Mouse (Mus musculus) MEL (cell line): ENCODE results near the gene Vmn2r25. TPM values are rescaled to one million over a fixed set of nuclear protein-coding genes. Genes with fewer than 3 reads are reported as not detected.

Source experiments
- DNase-seq: peaks from one replicate; pipeline ENCODE4 v3.0.0; 2011; ENCODE audit warnings: low read depth, low spot score
- H3K27ac ChIP-seq: 2 replicates; pipeline ENCODE4 v1.5.1; 2012; ENCODE audit warnings: low read depth, mild to moderate bottlenecking, control low read depth, low read length, moderate library complexity; ENCODE audit not compliant: control insufficient read depth
- H3K27me3 ChIP-seq, 2 experiments: fragments of 150-350 bp in 1 of 2; sonication (generic) in 1 of 2; 2 replicates each; pipeline ENCODE4 v1.6.1; 2012; ENCODE audit warnings: low read length in 2 of 2, mild to moderate bottlenecking in 2 of 2, improper control_type of control experiment in 1 of 2, moderate library complexity in 1 of 2; ENCODE audit not compliant: insufficient read depth in 2 of 2, control insufficient read depth in 1 of 2
- H3K36me3 ChIP-seq, 2 experiments: 2 replicates each; pipeline ENCODE4 v1.6.1; 2012 to 2014; ENCODE audit warnings: low read length in 2 of 2, improper control_type of control experiment in 1 of 2, inconsistent platforms in 1 of 2, mild to moderate bottlenecking in 1 of 2; ENCODE audit not compliant: insufficient read depth in 2 of 2, control insufficient read depth in 1 of 2
- H3K4me1 ChIP-seq, 2 experiments: fragments of 150-350 bp in 1 of 2; sonication (generic) in 1 of 2; 2 replicates each; pipeline ENCODE4 v1.6.1; 2012; ENCODE audit warnings: low read length in 2 of 2, improper control_type of control experiment in 1 of 2, mild to moderate bottlenecking in 1 of 2; ENCODE audit not compliant: insufficient read depth in 2 of 2, control insufficient read depth in 1 of 2
- H3K4me3 ChIP-seq, 2 experiments: fragments of 150-350 bp in 1 of 2; sonication (generic) in 1 of 2; 2 replicates each; pipeline ENCODE4 v1.5.1; 2012; ENCODE audit warnings: low read depth in 2 of 2, low read length in 2 of 2, mild to moderate bottlenecking in 2 of 2, moderate library complexity in 2 of 2, control low read depth in 1 of 2, improper control_type of control experiment in 1 of 2; ENCODE audit not compliant: control insufficient read depth in 1 of 2, insufficient read depth in 1 of 2
- H3K79me2 ChIP-seq: 2 replicates; pipeline ENCODE4 v1.6.1; 2012; ENCODE audit warnings: mild to moderate bottlenecking, low read length, moderate library complexity; ENCODE audit not compliant: control insufficient read depth, poor library complexity, insufficient read depth
- H3K9ac ChIP-seq: 2 replicates; pipeline ENCODE4 v1.6.1; 2012; ENCODE audit warnings: low read depth, mild to moderate bottlenecking, control low read depth, low read length, moderate library complexity; ENCODE audit not compliant: control insufficient read depth, poor library complexity, severe bottlenecking
- H3K9me3 ChIP-seq: fragments of 150-350 bp; sonication (generic); replicated peaks from 2 replicates; pipeline ENCODE4 v1.6.1; 2012; ENCODE audit warnings: mild to moderate bottlenecking, low read length, improper control_type of control experiment, moderate library complexity; ENCODE audit not compliant: insufficient read depth
- CHD1 ChIP-seq: IDR thresholded peaks from 2 replicates; pipeline ENCODE4 v1.6.1; 2012; ENCODE audit warnings: low read depth, mild to moderate bottlenecking, inconsistent platforms, low read length, improper control_type of control experiment
- CTCF ChIP-seq, 3 experiments: IDR thresholded peaks in 2 of 3; conservative IDR thresholded peaks in 1 of 3; 2 replicates each; pipeline ENCODE4 v1.5.1; 2011 to 2012; ENCODE audit warnings: low read length in 3 of 3, low read depth in 2 of 3, mild to moderate bottlenecking in 2 of 3, improper control_type of control experiment in 1 of 3, inconsistent platforms in 1 of 3, mixed read lengths in 1 of 3, moderate library complexity in 1 of 3; ENCODE audit not compliant: control insufficient read depth in 1 of 3, insufficient read depth in 1 of 3, poor library complexity in 1 of 3, severe bottlenecking in 1 of 3
- E2F4 ChIP-seq: IDR thresholded peaks from 2 replicates; pipeline ENCODE4 v1.6.1; 2011; ENCODE audit warnings: low read depth, low read length, improper control_type of control experiment, borderline replicate concordance
- ELF1 ChIP-seq: IDR thresholded peaks from 2 replicates; pipeline ENCODE4 v1.6.1; 2014; ENCODE audit warnings: low read depth, mild to moderate bottlenecking, inconsistent platforms, low read length, improper control_type of control experiment, moderate library complexity
- EP300 ChIP-seq, 2 experiments: IDR thresholded peaks; 2 replicates each; pipeline ENCODE4 v1.6.1; 2011; ENCODE audit warnings: improper control_type of control experiment in 2 of 2, low read length in 2 of 2, low read depth in 1 of 2, mild to moderate bottlenecking in 1 of 2
- ETS1 ChIP-seq: IDR thresholded peaks from 2 replicates; pipeline ENCODE4 v1.6.1; 2012; ENCODE audit warnings: low read depth, mild to moderate bottlenecking, inconsistent platforms, low read length, improper control_type of control experiment, moderate library complexity
- HCFC1 ChIP-seq: IDR thresholded peaks from 2 replicates; pipeline ENCODE4 v1.6.1; 2012; ENCODE audit warnings: low read depth, mild to moderate bottlenecking, inconsistent platforms, low read length, improper control_type of control experiment, moderate library complexity
- MAFK ChIP-seq: IDR thresholded peaks from 2 replicates; pipeline ENCODE4 v1.6.1; 2011; ENCODE audit warnings: low read depth, mild to moderate bottlenecking, low read length, improper control_type of control experiment, borderline replicate concordance
- MAZ ChIP-seq: IDR thresholded peaks from 2 replicates; pipeline ENCODE4 v1.6.1; 2012; ENCODE audit warnings: low read depth, mild to moderate bottlenecking, inconsistent platforms, low read length, improper control_type of control experiment
- MEF2A ChIP-seq: IDR thresholded peaks from 2 replicates; pipeline ENCODE4 v1.6.1; 2014; ENCODE audit warnings: low read depth, mild to moderate bottlenecking, inconsistent platforms, low read length, improper control_type of control experiment; ENCODE audit not compliant: poor library complexity, insufficient replicate concordance, severe bottlenecking; ENCODE audit errors: extremely low read depth
- MYC ChIP-seq: IDR thresholded peaks from 2 replicates; pipeline ENCODE4 v1.6.1; 2011; ENCODE audit warnings: low read depth, mild to moderate bottlenecking, low read length, improper control_type of control experiment, moderate library complexity
- NELFE ChIP-seq: IDR thresholded peaks from 2 replicates; pipeline ENCODE4 v1.6.1; 2011; ENCODE audit warnings: low read depth, low read length, improper control_type of control experiment
- RCOR1 ChIP-seq: IDR thresholded peaks from 2 replicates; pipeline ENCODE4 v1.6.1; 2012; ENCODE audit warnings: low read depth, mild to moderate bottlenecking, inconsistent platforms, low read length, improper control_type of control experiment
- SMC3 ChIP-seq: IDR thresholded peaks from 2 replicates; pipeline ENCODE4 v1.6.1; 2011; ENCODE audit warnings: low read depth, low read length, improper control_type of control experiment
- TAL1 ChIP-seq: IDR thresholded peaks from 2 replicates; pipeline ENCODE4 v1.6.1; 2012; ENCODE audit warnings: mild to moderate bottlenecking, inconsistent platforms, low read length, moderate library complexity, mixed read lengths
- TCF12 ChIP-seq: IDR thresholded peaks from 2 replicates; pipeline ENCODE4 v1.6.1; 2014; ENCODE audit warnings: low read depth, mild to moderate bottlenecking, inconsistent platforms, low read length, improper control_type of control experiment, moderate library complexity
- USF1 ChIP-seq: IDR thresholded peaks from 2 replicates; pipeline ENCODE4 v1.6.1; 2014; ENCODE audit warnings: low read depth, mild to moderate bottlenecking, inconsistent platforms, low read length, improper control_type of control experiment, moderate library complexity
- ZKSCAN1 ChIP-seq: IDR thresholded peaks from 2 replicates; pipeline ENCODE4 v1.6.1; 2012; ENCODE audit warnings: low read depth, mild to moderate bottlenecking, inconsistent platforms, low read length, improper control_type of control experiment, moderate library complexity
- ZMIZ1 ChIP-seq: IDR thresholded peaks from 2 replicates; pipeline ENCODE4 v1.6.1; 2012; ENCODE audit warnings: low read depth, mild to moderate bottlenecking, inconsistent platforms, low read length, improper control_type of control experiment, moderate library complexity
- polyA plus RNA-seq, 2 experiments: library from polyadenylated mRNA; stranded (reverse) in 1 of 2; unstranded in 1 of 2; fragments of >175 nt in 1 of 2; fragments of >200 nt in 1 of 2; gene quantifications; 2 replicates each; pipeline versions ENCODE4 v1.2.1 to v1.2.4; 2012; ENCODE audit warnings: low replicate concordance in 2 of 2, low read depth in 1 of 2; ENCODE audit not compliant: insufficient read length in 2 of 2, insufficient read depth in 1 of 2, missing spikeins in 1 of 2
- total RNA-seq: library from RNA; depleted of rRNA; stranded (reverse); fragments of 300-350 nt; gene quantifications from 2 replicates; pipeline ENCODE4 v1.2.3, GENCODE M21; 2012

Gene Vmn2r25
- total and polyA plus RNA-seq, 3 experiments = 0.04 TPM; not detected in 2

GRCm38 (mm10) chr6:123793746-123794145 lies 59.5 kb downstream of the Vmn2r25 start:
- Histone ChIP-seq H3K79me2 (no peaks in the 10 kb centered on the region), H3K9ac (no peak overlapping the region), H3K36me3 (no peaks in the 10 kb centered on the region), H3K9me3 (no peaks in the 10 kb centered on the region), H3K4me1 (no peaks in the 10 kb centered on the region), H3K4me3 (no peak overlapping the region), H3K27ac (no peak overlapping the region), H3K27me3 (no peaks in the 10 kb centered on the region; a peak in 1 of 4 replicates)
- peak; percentile 4 for DNase-seq
- TF ChIP-seq CTCF (IDR thresholded peaks at IDR 0.05 in 2 of 3, conservative IDR thresholded peaks at IDR 0.05 in 1 of 3; ENCODE audit: control insufficient read depth in 1 of 3, insufficient read depth in 1 of 3, low read depth in 2 of 3, low read length in 3 of 3, poor library complexity in 1 of 3, severe bottlenecking in 1 of 3) (peak; percentile 14 to 34 (median 29); a peak in 3 of 6 replicates), MAFK (no peak)

- TF ChIP-seq ETS1 (peak; percentile 45), MAFK (0 out of 2 replicates have a peak, but pooled peaks have one; percentile 48), SMC3 (no peak), USF1 (no peak), MEF2A (no peak), CTCF (IDR thresholded peaks at IDR 0.05 in 2 of 3, conservative IDR thresholded peaks at IDR 0.05 in 1 of 3; ENCODE audit: control insufficient read depth in 1 of 3, insufficient read depth in 1 of 3, low read depth in 2 of 3, low read length in 3 of 3, poor library complexity in 1 of 3, severe bottlenecking in 1 of 3) (no peak), ZKSCAN1 (no peak), TAL1 (peak; percentile 16; the same call in 1 of the 2 replicates), EP300 (IDR thresholded peaks at IDR 0.05; ENCODE audit: low read depth in 1 of 2, low read length in 2 of 2) (peak; percentile 56 to 69; a peak in 3 of 4 replicates), TCF12 (peak; percentile 43; the same call in 1 of the 2 replicates), ZMIZ1 (no peak), MYC (no peak)
- TF ChIP-seq, all 39 proteins: peak for 5
- no peak overlapping the region for H3K4me3 ChIP-seq
- no peak overlapping the region for H3K27ac ChIP-seq
- H3K9me3 ChIP-seq = no peaks in the 10 kb centered on the region
- H3K27me3 ChIP-seq = no peaks in the 10 kb centered on the region
- H3K36me3 ChIP-seq = no peaks in the 10 kb centered on the region
- H3K4me1 ChIP-seq = peaks cover 0 to 3% of the 10 kb centered on the region in 2 experiments; a peak in 1 of 4 replicates
- H3K79me2 ChIP-seq = no peaks in the 10 kb centered on the region
- peak; percentile 59 for DNase-seq
- H3K9ac ChIP-seq = no peak overlapping the region
Measured at GRCm38 (mm10) chr6:123784857-123785256, 68.4 kb downstream of the Vmn2r25 start.

- H3K4me1 ChIP-seq = no peaks in the 10 kb centered on the region
- H3K9me3 ChIP-seq = no peaks in the 10 kb centered on the region
- H3K27ac ChIP-seq = no peak within 1 kb of the TSS
- H3K4me3 ChIP-seq = no peak within 1 kb of the TSS
- no peaks in the 10 kb centered on the region for H3K36me3 ChIP-seq
- no peak for TF ChIP-seq CHD1
- no peak for TF ChIP-seq ZKSCAN1
- TF ChIP-seq NELFE = no peak
- TF ChIP-seq E2F4 = no peak
- no peak for TF ChIP-seq EP300 (IDR thresholded peaks at IDR 0.05; ENCODE audit: low read depth in 1 of 2, low read length in 2 of 2)
- no peak for TF ChIP-seq RCOR1
- no peak for TF ChIP-seq MAZ
- TF ChIP-seq HCFC1 = no peak
- TF ChIP-seq TCF12 = no peak
- TF ChIP-seq ELF1 = no peak
- TF ChIP-seq, all 39 proteins: peak for 0
- DNase-seq = no peak
- H3K27me3 ChIP-seq = no peaks in the 10 kb centered on the region; a peak in 1 of 4 replicates
- no peak within 1 kb of the TSS for H3K9ac ChIP-seq
- H3K79me2 ChIP-seq = no peaks in the 10 kb centered on the region
Measured at GRCm38 (mm10) chr6:123778579-123778978, 74.7 kb downstream of the Vmn2r25 start, which contains the start of gene Vmn2r24. Vmn2r24 (plus strand) TSS chr6:123778879.
